Mouse (Mus musculus): ENCODE data around the gene Nrap. TPM values are rescaled to one million over a fixed set of nuclear protein-coding genes. Genes with fewer than 3 reads are reported as not detected.

Gene Nrap
- total RNA-seq (2012; rRNA removed): 0.07 and 0.08 TPM in 2 replicates
- polyA plus RNA-seq (2012; ENCODE audit: insufficient read depth in 1 of 2, insufficient read length in 2 of 2, low read depth in 1 of 2, low replicate concordance in 2 of 2, missing spikeins in 1 of 2): under 1 TPM in 1 of 2 experiments, not detected in 1; 0.11 TPM

- no peaks in the 10 kb centered on the region; the same call in 1 of the 2 replicates for H3K79me2 ChIP-seq (ENCODE audit: control insufficient read depth, insufficient read depth, low read length, poor library complexity)
- H3K9ac ChIP-seq (ENCODE audit: control insufficient read depth, low read depth, low read length, poor library complexity, severe bottlenecking): no peak within 1 kb of the TSS
- H3K4me1 ChIP-seq (ENCODE audit: control insufficient read depth in 1 of 2, insufficient read depth in 2 of 2, low read length in 2 of 2): peaks cover 26 to 43% of the 10 kb centered on the region in 2 experiments
- H3K27ac ChIP-seq (ENCODE audit: control insufficient read depth, low read depth, low read length): peak within 1 kb of the TSS; percentile 96
- H3K9me3 ChIP-seq (replicated peaks; ENCODE audit: insufficient read depth, low read length): no peaks in the 10 kb centered on the region
- no peak for DNase-seq (ENCODE audit: low read depth, low spot score)
- H3K27me3 ChIP-seq (ENCODE audit: control insufficient read depth in 1 of 2, insufficient read depth in 2 of 2, low read length in 2 of 2): no peaks in the 10 kb centered on the region
- no peak within 1 kb of the TSS for H3K4me3 ChIP-seq (ENCODE audit: control insufficient read depth in 1 of 2, insufficient read depth in 1 of 2, low read depth in 2 of 2, low read length in 2 of 2)
- TF ChIP-seq GATA1 (IDR thresholded peaks at IDR 0.05; ENCODE audit: low read depth, low read length) (no peak), BHLHE40 (IDR thresholded peaks at IDR 0.05; ENCODE audit: borderline replicate concordance, low read depth, low read length) (no peak), POLR2AphosphoS5 (IDR thresholded peaks at IDR 0.05; ENCODE audit: borderline replicate concordance, low read depth, low read length) (no peak), HCFC1 (IDR thresholded peaks at IDR 0.05; ENCODE audit: low read depth, low read length) (no peak), USF2 (IDR thresholded peaks at IDR 0.05; ENCODE audit: borderline replicate concordance in 1 of 2, insufficient read depth in 1 of 2, low read depth in 1 of 2, low read length in 2 of 2) (no peak), SIN3A (IDR thresholded peaks at IDR 0.05; ENCODE audit: low read length) (no peak)
- H3K36me3 ChIP-seq (ENCODE audit: control insufficient read depth in 1 of 2, insufficient read depth in 2 of 2, low read length in 2 of 2): peaks cover 0 to 31% of the 10 kb centered on the region in 2 experiments; a peak in 2 of 4 replicates
Observed at GRCm38 (mm10) chr19:56389879-56390278, at the start of gene Nrap. Gene Nrap, minus strand, starts transcription at chr19:56390037.

- peak; percentile 93 for DNase-seq (ENCODE audit: low read depth, low spot score)
- Histone ChIP-seq H3K9me3 (replicated peaks; ENCODE audit: insufficient read depth, low read length) (no peaks in the 10 kb centered on the region), H3K9ac (ENCODE audit: control insufficient read depth, low read depth, low read length, poor library complexity, severe bottlenecking) (no peak overlapping the region), H3K79me2 (ENCODE audit: control insufficient read depth, insufficient read depth, low read length, poor library complexity) (no peaks in the 10 kb centered on the region), H3K27ac (ENCODE audit: control insufficient read depth, low read depth, low read length) (peak overlapping the region; percentile 78), H3K36me3 (ENCODE audit: control insufficient read depth in 1 of 2, insufficient read depth in 2 of 2, low read length in 2 of 2) (peaks cover 14 to 22% of the 10 kb centered on the region in 2 experiments), H3K27me3 (ENCODE audit: control insufficient read depth in 1 of 2, insufficient read depth in 2 of 2, low read length in 2 of 2) (no peaks in the 10 kb centered on the region), H3K4me1 (ENCODE audit: control insufficient read depth in 1 of 2, insufficient read depth in 2 of 2, low read length in 2 of 2) (peaks cover 15 to 20% of the 10 kb centered on the region in 2 experiments), H3K4me3 (ENCODE audit: control insufficient read depth in 1 of 2, insufficient read depth in 1 of 2, low read depth in 2 of 2, low read length in 2 of 2) (no peak overlapping the region)
- TF ChIP-seq POLR2AphosphoS2 (IDR thresholded peaks at IDR 0.05; ENCODE audit: low read length) (peak; percentile 87), CTCF (IDR thresholded peaks at IDR 0.05 in 2 of 3, conservative IDR thresholded peaks at IDR 0.05 in 1 of 3; ENCODE audit: control insufficient read depth in 1 of 3, insufficient read depth in 1 of 3, low read depth in 2 of 3, low read length in 3 of 3, poor library complexity in 1 of 3, severe bottlenecking in 1 of 3) (no peak; a peak in 1 of 6 replicates), MAZ (IDR thresholded peaks at IDR 0.05; ENCODE audit: low read depth, low read length) (peak; percentile 91; the same call in 1 of the 2 replicates), MAX (IDR thresholded peaks at IDR 0.05; ENCODE audit: low read length) (peak; percentile 92), RAD21 (IDR thresholded peaks at IDR 0.05; ENCODE audit: low read depth, low read length) (no peak; the same call in 1 of the 2 replicates), GABPA (IDR thresholded peaks at IDR 0.05; ENCODE audit: low read depth, low read length) (peak; percentile 39; the same call in 1 of the 2 replicates), EP300 (IDR thresholded peaks at IDR 0.05; ENCODE audit: low read depth in 1 of 2, low read length in 2 of 2) (peak; percentile 99), NRF1 (IDR thresholded peaks at IDR 0.05; ENCODE audit: insufficient read depth, low read depth, low read length, poor library complexity, severe bottlenecking) (no peak), E2F4 (IDR thresholded peaks at IDR 0.05; ENCODE audit: borderline replicate concordance, low read depth, low read length) (peak; percentile 85), MAFK (IDR thresholded peaks at IDR 0.05; ENCODE audit: borderline replicate concordance, low read depth, low read length) (peak; percentile 79; the same call in 1 of the 2 replicates), GATA1 (IDR thresholded peaks at IDR 0.05; ENCODE audit: low read depth, low read length) (peak; percentile 99), UBTF (IDR thresholded peaks at IDR 0.05; ENCODE audit: borderline replicate concordance, insufficient read depth, low read depth, low read length) (no peak), TAL1 (IDR thresholded peaks at IDR 0.05; ENCODE audit: low read length) (peak; percentile 94), MEF2A (IDR thresholded peaks at IDR 0.05; ENCODE audit: extremely low read depth, insufficient replicate concordance, low read depth, low read length, poor library complexity, severe bottlenecking) (no peak), MYB (IDR thresholded peaks at IDR 0.05; ENCODE audit: low read depth, low read length) (peak; percentile 72), ZNF384 (IDR thresholded peaks at IDR 0.05; ENCODE audit: low read depth, low read length) (peak; percentile 68), RCOR1 (IDR thresholded peaks at IDR 0.05; ENCODE audit: low read depth, low read length) (peak; percentile 91), ZKSCAN1 (IDR thresholded peaks at IDR 0.05; ENCODE audit: low read depth, low read length) (peak; percentile 55; the same call in 1 of the 2 replicates), ZC3H11A (IDR thresholded peaks at IDR 0.05; ENCODE audit: low read depth, low read length) (peak; percentile 15; the same call in 1 of the 2 replicates), HCFC1 (IDR thresholded peaks at IDR 0.05; ENCODE audit: low read depth, low read length) (peak; percentile 80), JUND (IDR thresholded peaks at IDR 0.05; ENCODE audit: low read depth, low read length) (peak; percentile 69; the same call in 1 of the 2 replicates), NELFE (IDR thresholded peaks at IDR 0.05; ENCODE audit: low read depth, low read length) (peak; percentile 18; the same call in 1 of the 2 replicates), CHD2 (IDR thresholded peaks at IDR 0.05; ENCODE audit: low read length) (peak; percentile 89), SIN3A (IDR thresholded peaks at IDR 0.05; ENCODE audit: low read length) (peak; percentile 97), ELF1 (IDR thresholded peaks at IDR 0.05; ENCODE audit: low read depth, low read length) (peak; percentile 64; the same call in 1 of the 2 replicates), SMC3 (IDR thresholded peaks at IDR 0.05; ENCODE audit: low read depth, low read length) (0 out of 2 replicates have a peak, but pooled peaks have one; percentile 24)
Observed at GRCm38 (mm10) chr19:56439072-56439434, 49.2 kb upstream of the Nrap start.
